Mouse (Mus musculus) lung, embryonic 15.5 days (tissue): ENCODE measurements around the gene Zfp219. TPM values are rescaled to one million over a fixed set of nuclear protein-coding genes. Genes with fewer than 3 reads are reported as not detected.

Experiments used
- ATAC-seq: fragments of 200-750 bp; cut with Nextera tagmentation; 2 replicates; pipeline ENCODE4 v1.8.0; 2017; ENCODE audit warnings: moderate number of reproducible peaks, borderline replicate concordance; ENCODE audit not compliant: low FRiP score, low TSS enrichment; ENCODE audit errors: extremely low read depth
- H3K27ac ChIP-seq: fragments of 300-500 bp; sonication (generic); 2 replicates; pipeline ENCODE4 v1.5.1; 2015; ENCODE audit warnings: moderate library complexity, mild to moderate bottlenecking, inconsistent platforms
- H3K27me3 ChIP-seq: fragments of 300-500 bp; sonication (generic); 2 replicates; pipeline ENCODE4 v1.6.1; 2015; ENCODE audit warnings: inconsistent platforms
- H3K36me3 ChIP-seq: fragments of 300-500 bp; sonication (generic); 2 replicates; pipeline ENCODE4 v1.6.1; 2015; ENCODE audit warnings: inconsistent platforms
- H3K4me1 ChIP-seq: fragments of 300-500 bp; sonication (generic); 2 replicates; pipeline ENCODE4 v1.6.1; 2015; ENCODE audit warnings: inconsistent platforms
- H3K4me2 ChIP-seq: fragments of 300-500 bp; sonication (generic); 2 replicates; pipeline ENCODE4 v1.6.1; 2015; ENCODE audit warnings: inconsistent platforms, mild to moderate bottlenecking, moderate library complexity
- H3K4me3 ChIP-seq: fragments of 300-500 bp; sonication (generic); 2 replicates; pipeline ENCODE4 v1.5.1; 2015; ENCODE audit warnings: mild to moderate bottlenecking, inconsistent platforms
- H3K9ac ChIP-seq: fragments of 300-500 bp; sonication (generic); 2 replicates; pipeline ENCODE4 v1.6.1; 2015; ENCODE audit warnings: inconsistent platforms
- H3K9me3 ChIP-seq: fragments of 300-500 bp; sonication (generic); 2 replicates; pipeline ENCODE4 v1.6.1; 2016; ENCODE audit warnings: inconsistent platforms
- WGBS: fragments of 180-500 bp; shearing (Covaris S2); methylation state at CpG from one replicate; pipeline ENCODE4 v1.1.7; 2015; 5-methylcytosine and 5-hydroxymethylcytosine counted together
- polyA plus RNA-seq: library from polyadenylated mRNA; unstranded; fragments of >200 nt; fragmentation: Nextera tagmentation; extraction: Ambion mirVana; gene quantifications from 2 replicates; pipeline ENCODE4 v1.2.1, GENCODE M21; 2015

The Zfp219 gene
- polyA plus RNA-seq, 1 experiment from 2014 or later: 26.3 TPM

- Histone ChIP-seq H3K9me3 (no peaks in the 10 kb centered on the region), H3K4me2 (no peak overlapping the region), H3K27ac (no peak overlapping the region), H3K4me1 (peaks cover 44% of the 10 kb centered on the region), H3K9ac (no peak overlapping the region), H3K27me3 (no peaks in the 10 kb centered on the region), H3K36me3 (no peaks in the 10 kb centered on the region), H3K4me3 (no peak overlapping the region)
- WGBS: 87% methylated on average over 13 of the region's 13 CpGs
- ATAC-seq: no peak
Measured at GRCm38 (mm10) chr14:52016625-52017405, 3.7 kb downstream of the Zfp219 start.

- peaks cover 38% of the 10 kb centered on the region for H3K4me1 ChIP-seq
- WGBS: 20% methylated on average over 6 of the region's 6 CpGs
- H3K36me3 ChIP-seq: no peaks in the 10 kb centered on the region
- no peaks in the 10 kb centered on the region for H3K9me3 ChIP-seq
- no peaks in the 10 kb centered on the region for H3K27me3 ChIP-seq
- no peak for ATAC-seq
- peak within 1 kb of the TSS; percentile 96 for H3K27ac ChIP-seq
- H3K9ac ChIP-seq: peak within 1 kb of the TSS; percentile 67
- peak within 1 kb of the TSS; percentile 57 for H3K4me2 ChIP-seq
- H3K4me3 ChIP-seq: peak within 1 kb of the TSS; percentile 71
Measured at GRCm38 (mm10) chr14:52015445-52016100, 5.0 kb downstream of the Zfp219 start, which contains the start of gene Tmem253. Gene Tmem253, plus strand, starts transcription at chr14:52015658.

- Histone ChIP-seq H3K4me1 (peaks cover 45% of the 10 kb centered on the region), H3K36me3 (no peaks in the 10 kb centered on the region), H3K4me3 (peak overlapping the region; percentile 71), H3K4me2 (peak overlapping the region; percentile 57), H3K27me3 (no peaks in the 10 kb centered on the region), H3K9ac (peak overlapping the region; percentile 67), H3K27ac (peak overlapping the region; percentile 96), H3K9me3 (no peaks in the 10 kb centered on the region)
- 1% methylated on average over 23 of the region's 28 CpGs for WGBS
- ATAC-seq: peak; percentile 41; the same call in 1 of the 2 replicates
Measured at GRCm38 (mm10) chr14:52014761-52015311, 5.7 kb downstream of the Zfp219 start.

- Histone ChIP-seq H3K4me3 (peak overlapping the region; percentile 71), H3K9me3 (no peaks in the 10 kb centered on the region), H3K4me1 (peaks cover 50% of the 10 kb centered on the region), H3K36me3 (0 out of 2 replicates have a peak, but pooled peaks cover 2% of the 10 kb centered on the region), H3K27ac (peak overlapping the region; percentile 96), H3K9ac (peak overlapping the region; percentile 67), H3K27me3 (no peaks in the 10 kb centered on the region), H3K4me2 (peak overlapping the region; percentile 57)
- peak; percentile 27; the same call in 1 of the 2 replicates for ATAC-seq
- WGBS: 0% methylated on average over 2 of the region's 80 CpGs
Measured at GRCm38 (mm10) chr14:52014271-52014760, 6.2 kb downstream of the Zfp219 start.

GRCm38 (mm10) chr14:52013771-52014219 lies 6.7 kb downstream of the Zfp219 start:
- ATAC-seq: peak; percentile 17; the same call in 1 of the 2 replicates
- WGBS: 4% methylated on average over 12 of the region's 24 CpGs
- H3K4me2 ChIP-seq: peak overlapping the region; percentile 57
- no peaks in the 10 kb centered on the region for H3K27me3 ChIP-seq
- peak overlapping the region; percentile 96 for H3K27ac ChIP-seq
- 0 out of 2 replicates have a peak, but pooled peaks cover 2% of the 10 kb centered on the region for H3K36me3 ChIP-seq
- peak overlapping the region; percentile 67 for H3K9ac ChIP-seq
- H3K9me3 ChIP-seq: no peaks in the 10 kb centered on the region
- H3K4me3 ChIP-seq: peak overlapping the region; percentile 71
- peaks cover 49% of the 10 kb centered on the region for H3K4me1 ChIP-seq

- H3K4me2 ChIP-seq: peak overlapping the region; percentile 57
- H3K9me3 ChIP-seq: no peaks in the 10 kb centered on the region
- no peaks in the 10 kb centered on the region for H3K27me3 ChIP-seq
- 54% methylated on average over 8 of the region's 8 CpGs for WGBS
- no peak overlapping the region for H3K9ac ChIP-seq
- peak overlapping the region; percentile 96 for H3K27ac ChIP-seq
- peak overlapping the region; percentile 71 for H3K4me3 ChIP-seq
- peaks cover 43% of the 10 kb centered on the region for H3K4me1 ChIP-seq
- H3K36me3 ChIP-seq: peaks cover 9% of the 10 kb centered on the region
- ATAC-seq: no peak
Measured at GRCm38 (mm10) chr14:52013021-52013610, 7.4 kb downstream of the Zfp219 start.

GRCm38 (mm10) chr14:52012553-52012952 lies 8.0 kb downstream of the Zfp219 start:
- Histone ChIP-seq H3K4me3 (no peak overlapping the region), H3K27ac (no peak overlapping the region)

GRCm38 (mm10) chr14:52012085-52012484 lies 8.4 kb downstream of the Zfp219 start:
- H3K9ac ChIP-seq: no peak overlapping the region
- no peak for ATAC-seq
- H3K4me3 ChIP-seq: no peak overlapping the region
- peaks cover 15% of the 10 kb centered on the region for H3K36me3 ChIP-seq
- peaks cover 43% of the 10 kb centered on the region for H3K4me1 ChIP-seq
- 70% methylated on average over 4 of the region's 4 CpGs for WGBS
- no peak overlapping the region for H3K4me2 ChIP-seq
- no peak overlapping the region for H3K27ac ChIP-seq
- no peaks in the 10 kb centered on the region for H3K27me3 ChIP-seq
- no peaks in the 10 kb centered on the region for H3K9me3 ChIP-seq

More at GRCm38 (mm10) chr14:52012553-52012952, 8.0 kb downstream of the Zfp219 start:
- ATAC-seq: no peak
- Histone ChIP-seq H3K4me2 (no peak overlapping the region), H3K36me3 (peaks cover 10% of the 10 kb centered on the region), H3K4me1 (peaks cover 43% of the 10 kb centered on the region), H3K27me3 (no peaks in the 10 kb centered on the region), H3K9me3 (no peaks in the 10 kb centered on the region), H3K9ac (no peak overlapping the region)
- 74% methylated on average over 5 of the region's 5 CpGs for WGBS

- peaks cover 19% of the 10 kb centered on the region for H3K36me3 ChIP-seq
- H3K4me3 ChIP-seq: no peak overlapping the region
- no peak overlapping the region for H3K4me2 ChIP-seq
- ATAC-seq: no peak
- H3K9ac ChIP-seq: no peak overlapping the region
- H3K4me1 ChIP-seq: peaks cover 43% of the 10 kb centered on the region
- H3K27ac ChIP-seq: no peak overlapping the region
- H3K27me3 ChIP-seq: no peaks in the 10 kb centered on the region
- WGBS: 65% methylated on average over 1 of the region's 1 CpGs
- H3K9me3 ChIP-seq: no peaks in the 10 kb centered on the region
Measured at GRCm38 (mm10) chr14:52011683-52012082, 8.8 kb downstream of the Zfp219 start.

- Histone ChIP-seq H3K9me3 (no peaks in the 10 kb centered on the region), H3K4me3 (0 out of 2 replicates have a peak overlapping the region, but pooled peaks have one; percentile 7), H3K4me2 (peak overlapping the region; percentile 31), H3K27me3 (no peaks in the 10 kb centered on the region), H3K4me1 (peaks cover 32% of the 10 kb centered on the region), H3K9ac (no peak overlapping the region), H3K27ac (peak overlapping the region; percentile 3; the same call in 1 of the 2 replicates), H3K36me3 (peaks cover 30% of the 10 kb centered on the region)
- no peak for ATAC-seq
- 9% methylated on average over 9 of the region's 9 CpGs for WGBS
Measured at GRCm38 (mm10) chr14:52010446-52011111, 10.0 kb downstream of the Zfp219 start.

GRCm38 (mm10) chr14:52009841-52010240 lies 10.7 kb downstream of the Zfp219 start:
- H3K9ac ChIP-seq: no peak overlapping the region
- peaks cover 26% of the 10 kb centered on the region for H3K4me1 ChIP-seq
- no peaks in the 10 kb centered on the region for H3K27me3 ChIP-seq
- no peak overlapping the region for H3K4me3 ChIP-seq
- no peaks in the 10 kb centered on the region for H3K9me3 ChIP-seq
- H3K36me3 ChIP-seq: peaks cover 37% of the 10 kb centered on the region
- no peak overlapping the region for H3K4me2 ChIP-seq
- ATAC-seq: no peak
- no peak overlapping the region for H3K27ac ChIP-seq
- WGBS: 68% methylated on average over 6 of the region's 6 CpGs
